Mouse (Mus musculus) erythroblast, adult 5-6 weeks (primary cell): ENCODE data around the gene Irx5. TPM values are rescaled to one million over a fixed set of nuclear protein-coding genes. Genes with fewer than 3 reads are reported as not detected.

ENCODE experiments used
- ATAC-seq: replicated peaks from 2 replicates; pipeline ENCODE4 v1.8.0; 2016; ENCODE audit warnings: moderate number of reproducible peaks, mild to moderate bottlenecking, moderate TSS enrichment, inconsistent platforms; ENCODE audit not compliant: poor library complexity, low FRiP score, severe bottlenecking
- total RNA-seq, 2 experiments: library from RNA; stranded (forward) in 1 of 2; stranded (reverse) in 1 of 2; fragments of 150-400 nt in 1 of 2; fragments of 200-764, 138-1000 nt in 1 of 2; gene quantifications; 2 replicates each; pipeline versions ENCODE4 v1.2.3 to v1.2.4; 2015 to 2017; ENCODE audit warnings: low replicate concordance in 2 of 2

Irx5 gene
- total RNA-seq, 2 experiments from 2014 or later: not detected

DNA sequence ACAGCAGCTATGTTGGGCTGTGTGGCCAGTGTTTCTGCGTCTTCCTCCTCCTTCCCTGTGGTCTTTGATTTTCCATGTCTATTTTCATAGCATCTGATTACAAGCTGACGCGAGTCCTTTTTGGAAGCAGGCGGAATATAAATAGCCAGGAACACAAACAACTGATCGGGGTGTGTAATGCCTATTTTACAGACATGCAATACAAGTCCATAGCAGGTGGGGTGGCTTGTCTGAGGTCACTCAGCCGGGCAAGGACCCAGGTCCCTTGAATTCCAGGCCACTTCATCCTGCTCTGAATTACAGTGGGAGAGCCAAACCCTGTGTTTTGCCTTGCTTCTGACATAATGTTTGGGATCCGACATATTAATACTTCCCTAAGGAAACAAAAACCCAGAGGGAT, 63.2 kb downstream of the Irx5 start:
- no peak for ATAC-seq
